Mouse (Mus musculus) limb, embryonic 12.5 days (tissue): ENCODE results near the gene Tmem150a. TPM values are rescaled to one million over a fixed set of nuclear protein-coding genes. Genes with fewer than 3 reads are reported as not detected.

Experiments
- ATAC-seq: fragments of 200-750 bp; cut with Nextera tagmentation; 2 replicates; pipeline ENCODE4 v1.8.0; 2017; ENCODE audit warnings: low read depth, moderate TSS enrichment; ENCODE audit not compliant: insufficient number of reproducible peaks, insufficient read depth, low FRiP score, low TSS enrichment
- H3K27ac ChIP-seq: fragments of 300-500 bp; sonication (generic); 2 replicates; pipeline ENCODE4 v1.5.1; 2016; ENCODE audit warnings: mild to moderate bottlenecking, moderate library complexity
- H3K27me3 ChIP-seq: fragments of 300-500 bp; sonication (generic); 2 replicates; pipeline ENCODE4 v1.6.1; 2016; ENCODE audit warnings: mild to moderate bottlenecking, moderate library complexity
- H3K36me3 ChIP-seq: fragments of 300-500 bp; sonication (generic); 2 replicates; pipeline ENCODE4 v1.6.1; 2016; ENCODE audit warnings: mild to moderate bottlenecking, moderate library complexity
- H3K4me1 ChIP-seq: fragments of 300-500 bp; sonication (generic); replicated peaks from 2 replicates; pipeline ENCODE4 v1.6.1; 2016
- H3K4me2 ChIP-seq: fragments of 300-500 bp; sonication (generic); 2 replicates; pipeline ENCODE4 v1.6.1; 2016; ENCODE audit warnings: mild to moderate bottlenecking, moderate library complexity
- H3K4me3 ChIP-seq: fragments of 300-500 bp; sonication (generic); replicated peaks from 2 replicates; pipeline ENCODE4 v1.5.1; 2016; ENCODE audit warnings: mild to moderate bottlenecking
- H3K9ac ChIP-seq: fragments of 300-500 bp; sonication (generic); replicated peaks from 2 replicates; pipeline ENCODE4 v1.6.1; 2016; ENCODE audit warnings: mild to moderate bottlenecking, moderate library complexity
- H3K9me3 ChIP-seq: fragments of 300-500 bp; sonication (generic); 2 replicates; pipeline ENCODE4 v1.6.1; 2016; ENCODE audit warnings: mild to moderate bottlenecking, moderate library complexity
- WGBS: fragments of 180-500 bp; shearing (Covaris S2); methylation state at CpG from one replicate; pipeline ENCODE4 v1.1.7; 2016; 5-methylcytosine and 5-hydroxymethylcytosine counted together
- polyA plus RNA-seq: library from polyadenylated mRNA; unstranded; fragments of >200 nt; fragmentation: Nextera tagmentation; extraction: Ambion mirVana; gene quantifications from 2 replicates; pipeline ENCODE4 v1.2.1, GENCODE M21; 2016

The Tmem150a gene
- polyA plus RNA-seq, 1 experiment from 2014 or later: 8.8 TPM

- Histone ChIP-seq H3K4me3 (no peak overlapping the region), H3K4me1 (peaks cover 6% of the 10 kb centered on the region; the same call in 1 of the 2 replicates), H3K27me3 (peaks cover 4% of the 10 kb centered on the region; the same call in 1 of the 2 replicates), H3K27ac (no peak overlapping the region), H3K4me2 (no peak overlapping the region), H3K9me3 (no peaks in the 10 kb centered on the region), H3K36me3 (no peaks in the 10 kb centered on the region), H3K9ac (no peak overlapping the region)
- WGBS: 69% methylated on average over 7 of the region's 7 CpGs
- ATAC-seq: no peak
Measured at GRCm38 (mm10) chr6:72374206-72374605, 19.0 kb downstream of the Tmem150a start.

- Histone ChIP-seq H3K27ac (no peak overlapping the region), H3K36me3 (no peaks in the 10 kb centered on the region), H3K9ac (no peak overlapping the region), H3K27me3 (peaks cover 11% of the 10 kb centered on the region; the same call in 1 of the 2 replicates), H3K4me1 (peaks cover 13% of the 10 kb centered on the region; the same call in 1 of the 2 replicates), H3K9me3 (no peaks in the 10 kb centered on the region), H3K4me3 (no peak overlapping the region), H3K4me2 (no peak overlapping the region)
- no peak for ATAC-seq
- WGBS: 78% methylated on average over 15 of the region's 15 CpGs
Measured at GRCm38 (mm10) chr6:72374820-72375563, 19.7 kb downstream of the Tmem150a start.

GRCm38 (mm10) chr6:72378510-72379234, 23.4 kb downstream of the Tmem150a start:
- no peak overlapping the region for H3K4me3 ChIP-seq
- no peak overlapping the region for H3K4me2 ChIP-seq
- no peaks in the 10 kb centered on the region for H3K36me3 ChIP-seq
- peaks cover 13% of the 10 kb centered on the region; the same call in 1 of the 2 replicates for H3K4me1 ChIP-seq
- no peak overlapping the region for H3K9ac ChIP-seq
- peaks cover 17% of the 10 kb centered on the region; the same call in 1 of the 2 replicates for H3K27me3 ChIP-seq
- 85% methylated on average over 8 of the region's 8 CpGs for WGBS
- no peak for ATAC-seq
- no peaks in the 10 kb centered on the region for H3K9me3 ChIP-seq
- no peak overlapping the region for H3K27ac ChIP-seq

- no peak for ATAC-seq
- H3K4me1 ChIP-seq: peaks cover 13% of the 10 kb centered on the region; the same call in 1 of the 2 replicates
- H3K36me3 ChIP-seq: peaks cover 6% of the 10 kb centered on the region
- H3K9ac ChIP-seq: no peak overlapping the region
- H3K4me3 ChIP-seq: peak overlapping the region; percentile 59
- H3K9me3 ChIP-seq: no peaks in the 10 kb centered on the region
- H3K27ac ChIP-seq: peak overlapping the region; percentile 45; the same call in 1 of the 2 replicates
- 37% methylated on average over 7 of the region's 7 CpGs for WGBS
- H3K4me2 ChIP-seq: peak overlapping the region; percentile 79
- peaks cover 17% of the 10 kb centered on the region; the same call in 1 of the 2 replicates for H3K27me3 ChIP-seq
Measured at GRCm38 (mm10) chr6:72379377-72380130, 24.3 kb downstream of the Tmem150a start.

- H3K9me3 ChIP-seq: no peaks in the 10 kb centered on the region
- peak; percentile 74 for ATAC-seq
Measured at GRCm38 (mm10) chr6:72380131-72380770, 25.0 kb downstream of the Tmem150a start, which contains the start of gene Vamp5. TSS of gene Vamp5 (minus strand) at chr6:72380468.

GRCm38 (mm10) chr6:72382494-72382893, 27.2 kb downstream of the Tmem150a start:
- ATAC-seq: no peak
- H3K4me3 ChIP-seq: no peak overlapping the region
- 80% methylated on average over 6 of the region's 6 CpGs for WGBS
- H3K27ac ChIP-seq: no peak overlapping the region
- H3K9ac ChIP-seq: no peak overlapping the region
- H3K9me3 ChIP-seq: no peaks in the 10 kb centered on the region
- peaks cover 17% of the 10 kb centered on the region; the same call in 1 of the 2 replicates for H3K27me3 ChIP-seq
- H3K4me2 ChIP-seq: no peak overlapping the region
- peaks cover 14% of the 10 kb centered on the region for H3K4me1 ChIP-seq
- peaks cover 26% of the 10 kb centered on the region for H3K36me3 ChIP-seq

More at GRCm38 (mm10) chr6:72380131-72380770, 25.0 kb downstream of the Tmem150a start, which contains the start of gene Vamp5:
- Histone ChIP-seq H3K27me3 (peaks cover 17% of the 10 kb centered on the region; the same call in 1 of the 2 replicates), H3K27ac (peak within 1 kb of the TSS; percentile 45; the same call in 1 of the 2 replicates), H3K36me3 (peaks cover 13% of the 10 kb centered on the region), H3K4me3 (peak within 1 kb of the TSS; percentile 59), H3K9ac (peak within 1 kb of the TSS; percentile 59; the same call in 1 of the 2 replicates), H3K4me1 (peaks cover 13% of the 10 kb centered on the region; the same call in 1 of the 2 replicates), H3K4me2 (peak within 1 kb of the TSS; percentile 79)
- WGBS: 1% methylated on average over 47 of the region's 49 CpGs

GRCm38 (mm10) chr6:72383142-72383820, 28.0 kb downstream of the Tmem150a start:
- no peak for ATAC-seq
- peaks cover 26% of the 10 kb centered on the region for H3K36me3 ChIP-seq
- H3K4me1 ChIP-seq: peaks cover 22% of the 10 kb centered on the region
- no peaks in the 10 kb centered on the region for H3K9me3 ChIP-seq
- H3K27ac ChIP-seq: no peak overlapping the region
- peaks cover 17% of the 10 kb centered on the region; the same call in 1 of the 2 replicates for H3K27me3 ChIP-seq
- WGBS: 87% methylated on average over 6 of the region's 6 CpGs
- H3K4me3 ChIP-seq: no peak overlapping the region
- no peak overlapping the region for H3K9ac ChIP-seq
- no peak overlapping the region for H3K4me2 ChIP-seq

GRCm38 (mm10) chr6:72383952-72384351, 28.7 kb downstream of the Tmem150a start:
- 93% methylated on average over 7 of the region's 7 CpGs for WGBS
- Histone ChIP-seq H3K4me1 (peaks cover 29% of the 10 kb centered on the region), H3K27ac (no peak overlapping the region), H3K9ac (no peak overlapping the region), H3K4me3 (no peak overlapping the region), H3K4me2 (no peak overlapping the region), H3K9me3 (no peaks in the 10 kb centered on the region), H3K27me3 (peaks cover 14% of the 10 kb centered on the region; the same call in 1 of the 2 replicates), H3K36me3 (peaks cover 26% of the 10 kb centered on the region)
- ATAC-seq: no peak

- Histone ChIP-seq H3K9me3 (no peaks in the 10 kb centered on the region), H3K4me2 (no peak overlapping the region), H3K27ac (no peak overlapping the region), H3K4me1 (peaks cover 28% of the 10 kb centered on the region), H3K4me3 (no peak overlapping the region), H3K36me3 (peaks cover 26% of the 10 kb centered on the region), H3K9ac (no peak overlapping the region), H3K27me3 (0 out of 2 replicates have a peak, but pooled peaks cover 3% of the 10 kb centered on the region)
- 90% methylated on average over 4 of the region's 4 CpGs for WGBS
- no peak for ATAC-seq
Measured at GRCm38 (mm10) chr6:72385258-72385657, 30.0 kb downstream of the Tmem150a start.

GRCm38 (mm10) chr6:72386561-72386960, 31.3 kb downstream of the Tmem150a start:
- WGBS: 93% methylated on average over 2 of the region's 2 CpGs

More at GRCm38 (mm10) chr6:72386561-72386960, 31.3 kb downstream of the Tmem150a start:
- Histone ChIP-seq H3K9ac (no peak overlapping the region), H3K9me3 (no peaks in the 10 kb centered on the region), H3K4me1 (peaks cover 32% of the 10 kb centered on the region), H3K4me3 (no peak overlapping the region), H3K27me3 (no peaks in the 10 kb centered on the region), H3K4me2 (no peak overlapping the region), H3K36me3 (peaks cover 26% of the 10 kb centered on the region), H3K27ac (no peak overlapping the region)
- no peak for ATAC-seq
